Mouse (Mus musculus): ENCODE results near the gene Snd1. TPM values are rescaled to one million over a fixed set of nuclear protein-coding genes. Genes with fewer than 3 reads are reported as not detected.

The Snd1 gene
- total and polyA plus RNA-seq, 3 experiments: 83.7 to 377 (median 210) TPM

DNA sequence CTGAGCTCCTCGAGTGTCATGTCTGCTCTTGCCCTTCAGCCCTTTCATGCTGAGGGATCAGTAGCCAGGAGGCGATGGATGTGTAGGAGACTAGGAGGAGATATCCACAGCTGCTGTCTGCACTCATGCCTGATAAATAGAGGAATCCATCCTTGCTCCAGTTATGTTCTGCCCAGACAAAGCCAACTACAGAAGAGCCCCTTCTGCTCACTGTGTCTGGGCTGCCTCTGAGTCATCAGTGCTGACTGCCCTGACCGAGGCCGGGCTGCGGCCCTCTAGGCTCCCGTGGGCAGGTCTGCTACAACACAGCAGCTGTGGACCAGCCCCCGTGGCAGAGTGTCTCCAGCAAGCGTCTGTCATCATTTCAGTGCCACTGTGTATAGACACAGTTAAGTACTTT lies 387.4 kb downstream of the Snd1 start:
- Histone ChIP-seq H3K9me3 (replicated peaks; ENCODE audit: low read length) (no peaks in the 10 kb centered on the region), H3K4me2 (ENCODE audit: insufficient read depth, low read depth, poor library complexity, severe bottlenecking) (no peak overlapping the region), H3K4me1 (ENCODE audit: control insufficient read depth in 1 of 2, insufficient read depth in 2 of 2) (peaks cover 0 to 3% of the 10 kb centered on the region in 2 experiments; a peak in 1 of 4 replicates), H3K79me2 (replicated peaks; ENCODE audit: control insufficient read depth, extremely low read depth, insufficient read depth, poor library complexity, severe bottlenecking) (no peaks in the 10 kb centered on the region; the same call in none of the 2 replicates), H3K27ac (ENCODE audit: insufficient read depth, low read depth) (no peak overlapping the region), H3K27me3 (replicated peaks) (no peaks in the 10 kb centered on the region), H3K36me3 (replicated peaks in 1 of 2; ENCODE audit: control insufficient read depth in 1 of 2, insufficient read depth in 1 of 2, low read length in 1 of 2) (peaks cover 16 to 86% of the 10 kb centered on the region in 2 experiments), H3K9ac (ENCODE audit: insufficient read depth, low read depth) (no peak overlapping the region), H3K4me3 (replicated peaks in 1 of 3; ENCODE audit: low read depth in 2 of 3, low read length in 2 of 3, poor library complexity in 1 of 3) (no peak overlapping the region)
- in situ Hi-C loops (cut with MboI; ENCODE audit: low pct_ligation_motif_present, low pct_unique_long_range_greater_than_20kb, low sequenced_read_pairs) (no loop called here), dilution Hi-C loops (cut with MboI; ENCODE audit: extremely low pct_ligation_motif_present, extremely low pct_unique_long_range_greater_than_20kb, low sequenced_read_pairs) (no loop called here)
- DNase-seq (ENCODE audit: extremely low read depth): no peak
- TF ChIP-seq KAT2A (IDR thresholded peaks at IDR 0.05; ENCODE audit: insufficient replicate concordance, low read length) (no peak), MAFK (IDR thresholded peaks at IDR 0.05; ENCODE audit: insufficient replicate concordance, low read length) (no peak), TBP (conservative IDR thresholded peaks at IDR 0.05; ENCODE audit: low read depth, low read length) (no peak)

DNA sequence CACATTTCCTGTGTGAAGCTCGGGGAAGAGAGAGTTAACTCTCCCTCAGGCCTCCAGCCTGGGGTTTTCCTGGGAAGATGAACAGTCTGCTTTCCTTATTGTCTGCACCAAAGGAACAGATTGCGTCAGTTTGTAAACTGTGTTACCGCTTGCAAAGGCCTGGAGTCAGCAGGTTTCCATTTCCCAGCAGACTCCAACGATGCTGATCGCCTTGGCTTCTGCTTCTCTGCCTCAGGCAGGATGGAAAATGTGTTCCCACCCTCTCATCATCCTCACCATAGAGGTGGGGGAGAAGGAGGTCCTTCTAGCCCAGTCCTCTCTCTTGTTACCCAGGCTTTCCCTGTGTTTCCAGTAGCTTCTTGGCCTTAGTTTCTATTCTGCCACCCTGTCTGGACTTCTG lies 389.7 kb downstream of the Snd1 start:
- H3K4me3 ChIP-seq (replicated peaks in 1 of 3; ENCODE audit: low read depth in 2 of 3, low read length in 2 of 3, poor library complexity in 1 of 3): no peak overlapping the region
- H3K9me3 ChIP-seq (replicated peaks; ENCODE audit: low read length): no peaks in the 10 kb centered on the region
- H3K27ac ChIP-seq (ENCODE audit: insufficient read depth, low read depth): no peak overlapping the region
- TF ChIP-seq MAX (IDR thresholded peaks at IDR 0.05; ENCODE audit: low read length): no peak
- TF ChIP-seq USF1 (IDR thresholded peaks at IDR 0.05; ENCODE audit: low read depth, low read length): no peak
- TF ChIP-seq GABPA (IDR thresholded peaks at IDR 0.05; ENCODE audit: insufficient replicate concordance, low read depth, low read length): no peak
- TF ChIP-seq USF2 (conservative IDR thresholded peaks at IDR 0.05; ENCODE audit: low read depth, low read length): no peak
- TF ChIP-seq UBTF (IDR thresholded peaks at IDR 0.05; ENCODE audit: low read depth, low read length): no peak
- no peak for TF ChIP-seq PAX5 (IDR thresholded peaks at IDR 0.05; ENCODE audit: low read length)
- no peak for TF ChIP-seq HCFC1 (IDR thresholded peaks at IDR 0.05; ENCODE audit: low read depth, low read length)
- no peak for TF ChIP-seq MYC (IDR thresholded peaks at IDR 0.05; ENCODE audit: low read depth, low read length)
- no peak for TF ChIP-seq ZC3H11A (IDR thresholded peaks at IDR 0.05; ENCODE audit: low read depth, low read length)
- no peak for TF ChIP-seq ZNF384 (IDR thresholded peaks at IDR 0.05; ENCODE audit: low read depth, low read length)
- no peak for TF ChIP-seq ETS1 (conservative IDR thresholded peaks at IDR 0.05; ENCODE audit: low read depth, low read length)
- H3K9ac ChIP-seq (ENCODE audit: insufficient read depth, low read depth): no peak overlapping the region
- in situ Hi-C loops (cut with MboI; ENCODE audit: low pct_ligation_motif_present, low pct_unique_long_range_greater_than_20kb, low sequenced_read_pairs): no loop called here
- no peaks in the 10 kb centered on the region for H3K27me3 ChIP-seq (replicated peaks)
- peaks cover 9 to 90% of the 10 kb centered on the region in 2 experiments for H3K36me3 ChIP-seq (replicated peaks in 1 of 2; ENCODE audit: control insufficient read depth in 1 of 2, insufficient read depth in 1 of 2, low read length in 1 of 2)
- H3K79me2 ChIP-seq (replicated peaks; ENCODE audit: control insufficient read depth, extremely low read depth, insufficient read depth, poor library complexity, severe bottlenecking): no peaks in the 10 kb centered on the region; the same call in none of the 2 replicates
- dilution Hi-C loops (cut with MboI; ENCODE audit: extremely low pct_ligation_motif_present, extremely low pct_unique_long_range_greater_than_20kb, low sequenced_read_pairs): no loop called here
- no peak for DNase-seq (ENCODE audit: extremely low read depth)
- no peak overlapping the region for H3K4me2 ChIP-seq (ENCODE audit: insufficient read depth, low read depth, poor library complexity, severe bottlenecking)
- no peaks in the 10 kb centered on the region for H3K4me1 ChIP-seq (ENCODE audit: control insufficient read depth in 1 of 2, insufficient read depth in 2 of 2)

- Histone ChIP-seq H3K9ac (ENCODE audit: insufficient read depth, low read depth) (no peak overlapping the region), H3K79me2 (replicated peaks; ENCODE audit: control insufficient read depth, extremely low read depth, insufficient read depth, poor library complexity, severe bottlenecking) (no peaks in the 10 kb centered on the region; the same call in none of the 2 replicates), H3K9me3 (replicated peaks; ENCODE audit: low read length) (no peaks in the 10 kb centered on the region), H3K4me1 (ENCODE audit: control insufficient read depth in 1 of 2, insufficient read depth in 2 of 2) (no peaks in the 10 kb centered on the region), H3K27me3 (replicated peaks) (no peaks in the 10 kb centered on the region), H3K4me2 (ENCODE audit: insufficient read depth, low read depth, poor library complexity, severe bottlenecking) (no peak overlapping the region), H3K36me3 (replicated peaks in 1 of 2; ENCODE audit: control insufficient read depth in 1 of 2, insufficient read depth in 1 of 2, low read length in 1 of 2) (peaks cover 9 to 90% of the 10 kb centered on the region in 2 experiments), H3K4me3 (replicated peaks in 1 of 3; ENCODE audit: low read depth in 2 of 3, low read length in 2 of 3, poor library complexity in 1 of 3) (no peak overlapping the region), H3K27ac (ENCODE audit: insufficient read depth, low read depth) (no peak overlapping the region)
- TF ChIP-seq POLR2A (IDR thresholded peaks at IDR 0.05; ENCODE audit: low read depth, low read length): no peak
- no peak for TF ChIP-seq NELFE (IDR thresholded peaks at IDR 0.05; ENCODE audit: low read depth, low read length)
- no peak for TF ChIP-seq IRF4 (IDR thresholded peaks at IDR 0.05; ENCODE audit: low read depth, low read length)
- no peak for TF ChIP-seq CHD2 (IDR thresholded peaks at IDR 0.05; ENCODE audit: low read length)
- TF ChIP-seq ZMIZ1 (IDR thresholded peaks at IDR 0.05; ENCODE audit: low read depth, low read length): no peak
- TF ChIP-seq MYC (IDR thresholded peaks at IDR 0.05; ENCODE audit: low read depth, low read length): no peak
- no peak for TF ChIP-seq HCFC1 (IDR thresholded peaks at IDR 0.05; ENCODE audit: low read depth, low read length)
- no peak for TF ChIP-seq ZC3H11A (IDR thresholded peaks at IDR 0.05; ENCODE audit: low read depth, low read length)
- TF ChIP-seq TCF12 (IDR thresholded peaks at IDR 0.05; ENCODE audit: low read depth, low read length): no peak
- DNase-seq (ENCODE audit: extremely low read depth): no peak
- dilution Hi-C loops (cut with MboI; ENCODE audit: extremely low pct_ligation_motif_present, extremely low pct_unique_long_range_greater_than_20kb, low sequenced_read_pairs): no loop called here
- in situ Hi-C loops (cut with MboI; ENCODE audit: low pct_ligation_motif_present, low pct_unique_long_range_greater_than_20kb, low sequenced_read_pairs): no loop called here
Observed at GRCm38 (mm10) chr6:28865112-28865511, 390.2 kb downstream of the Snd1 start.
